Mouse (Mus musculus) forelimb bud, embryonic 11.5 days (tissue): ENCODE results near the gene Casc1.
"Not testable (repeated sequence)": the region's sequence is repeated elsewhere in the genome, so short reads cannot be mapped to it uniquely, and the experiment has no call there.

Experiments
- DNase-seq: peaks from one replicate; pipeline ENCODE4 v3.0.0-alpha.2; 2012; ENCODE audit warnings: low read depth, low spot score

Gene Casc1

DNA sequence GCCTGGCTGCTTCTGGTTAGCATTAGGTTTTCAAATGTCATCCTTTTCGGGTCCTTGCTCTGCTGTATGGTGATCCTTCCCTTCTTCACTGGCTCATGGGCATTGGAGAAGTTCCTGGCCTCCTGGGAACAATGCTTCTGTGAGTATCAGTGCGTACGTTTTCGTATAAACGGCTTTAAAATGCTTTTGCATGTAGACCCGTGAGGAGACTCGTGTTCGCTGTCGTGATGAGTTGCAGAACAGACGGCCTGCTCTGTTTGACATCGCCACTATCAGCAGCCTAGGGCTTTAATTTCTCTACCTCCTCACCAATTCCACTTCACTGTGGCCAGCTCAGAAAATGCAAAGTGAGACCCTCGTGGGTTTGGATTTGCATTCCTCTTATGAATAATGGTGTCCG lies 71.6 kb downstream of the Casc1 start:
- DNase-seq = no peak

- no peak for DNase-seq
Observed at GRCm38 (mm10) chr6:145136831-145137230, 74.0 kb downstream of the Casc1 start.

- no peak for DNase-seq
Observed at GRCm38 (mm10) chr6:145135804-145136203, 75.0 kb downstream of the Casc1 start.

- DNase-seq = no peak
Observed at GRCm38 (mm10) chr6:145135295-145135694, 75.5 kb downstream of the Casc1 start.

GRCm38 (mm10) chr6:145132969-145133368 lies 77.8 kb downstream of the Casc1 start:
- not testable (repeated sequence) for DNase-seq

DNA sequence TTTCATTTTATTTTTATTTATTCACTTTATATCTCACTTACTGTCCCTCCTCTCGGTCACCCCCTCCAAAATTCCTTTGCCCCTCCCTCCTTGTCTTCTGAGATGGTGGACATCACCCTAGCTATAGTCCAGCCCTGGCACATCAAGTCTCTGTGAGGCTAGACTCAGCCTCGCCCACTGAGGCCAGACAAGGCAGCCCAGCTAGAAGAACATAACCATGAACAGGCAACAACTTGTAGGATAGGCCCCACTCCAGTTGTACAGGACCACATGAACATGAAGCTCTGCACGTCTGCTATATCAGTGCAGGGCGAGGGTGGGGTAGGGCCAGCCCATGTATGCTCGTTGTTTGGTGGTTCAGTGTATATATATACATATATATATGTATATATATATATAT lies 78.8 kb downstream of the Casc1 start:
- no peak for DNase-seq

DNA sequence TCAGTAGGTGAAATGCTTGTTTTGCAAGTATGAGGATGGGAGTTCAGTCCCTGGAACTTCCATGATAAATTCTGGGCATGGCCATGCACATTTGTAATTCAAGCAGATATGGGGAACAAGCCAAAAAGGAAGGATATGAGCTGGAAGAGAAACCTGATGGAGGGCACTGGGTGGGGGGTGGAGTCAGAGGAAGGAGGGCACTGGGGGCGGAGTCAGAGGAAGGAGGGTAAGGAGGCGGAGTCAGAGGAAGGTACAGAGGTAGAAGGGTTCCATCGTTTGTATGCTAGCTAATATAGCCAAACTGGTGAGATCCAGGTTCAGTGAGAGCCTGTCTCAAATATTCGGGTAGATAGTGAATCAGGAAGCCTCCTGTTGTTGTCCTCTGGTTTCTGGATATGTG lies 81.2 kb downstream of the Casc1 start:
- no peak for DNase-seq

GRCm38 (mm10) chr6:145127652-145128051 lies 83.2 kb downstream of the Casc1 start:
- no peak for DNase-seq

- DNase-seq = no peak
Observed at GRCm38 (mm10) chr6:145125591-145126113, 85.2 kb downstream of the Casc1 start.
